Mouse (Mus musculus): Measurements from ENCODE around the gene Glt6d1.

- TF ChIP-seq POLR2A (IDR thresholded peaks at IDR 0.05; ENCODE audit: low read depth, low read length) (no peak), CTCF (IDR thresholded peaks at IDR 0.05; ENCODE audit: borderline replicate concordance, insufficient read depth, low read length) (no peak)
These were observed 44.2 kb upstream of the Glt6d1 start for GRCm38 (mm10) chr2:25859891-25860290.
